Mouse (Mus musculus): ENCODE results near the gene Edem3.

GRCm38 (mm10) chr1:151789136-151789535 lies 34.0 kb downstream of the Edem3 start:
- TF ChIP-seq CTCF (IDR thresholded peaks at IDR 0.05; ENCODE audit: borderline replicate concordance, insufficient read depth, low read depth, low read length) (no peak), POLR2A (IDR thresholded peaks at IDR 0.05; ENCODE audit: borderline replicate concordance, insufficient read depth, low read length) (no peak)
